Mouse (Mus musculus): Measurements from ENCODE around the gene Smok3b. TPM values are rescaled to one million over a fixed set of nuclear protein-coding genes. Genes with fewer than 3 reads are reported as not detected.
"Not testable (repeated sequence)": the region's sequence is repeated elsewhere in the genome, so short reads cannot be mapped to it uniquely, and the experiment has no call there.

Gene Smok3b
- total RNA-seq, 1 experiment = not detected

- in situ Hi-C loops (cut with MboI; ENCODE audit: low sequenced_read_pairs in 2 of 2, unreplicated experiment in 2 of 2) = no loop called here
- TF ChIP-seq ZC3H11A (IDR thresholded peaks at IDR 0.05; ENCODE audit: borderline replicate concordance, low read depth, low read length) (no peak), ZNF384 (IDR thresholded peaks at IDR 0.05; ENCODE audit: low read depth, low read length) (no peak), MAFK (IDR thresholded peaks at IDR 0.05; ENCODE audit: insufficient read depth, low read depth, low read length) (no peak), CHD2 (IDR thresholded peaks at IDR 0.05; ENCODE audit: low read depth, low read length) (no peak), HCFC1 (IDR thresholded peaks at IDR 0.05; ENCODE audit: borderline replicate concordance, insufficient read depth, low read length) (no peak)
- H3K27ac ChIP-seq (ENCODE audit: insufficient read depth, low read depth, low read length, poor library complexity, severe bottlenecking) = no peak overlapping the region
These were observed 8.8 kb upstream of the Smok3b start for GRCm38 (mm10) chr5:138012382-138012781.

GRCm38 (mm10) chr5:138016530-138016929 lies 4.7 kb upstream of the Smok3b start:
- in situ Hi-C loops (cut with MboI; ENCODE audit: low sequenced_read_pairs in 2 of 2, unreplicated experiment in 2 of 2) = no loop called here
- no peaks in the 10 kb centered on the region for H3K9me3 ChIP-seq (ENCODE audit: control insufficient read depth, insufficient read depth, low read depth, low read length)

More at GRCm38 (mm10) chr5:138012382-138012781, 8.8 kb upstream of the Smok3b start:
- Histone ChIP-seq H3K36me3 (ENCODE audit: control insufficient read depth, insufficient read depth, low read length, poor library complexity, severe bottlenecking) (no peaks in the 10 kb centered on the region), H3K9me3 (ENCODE audit: control insufficient read depth, insufficient read depth, low read depth, low read length) (no peaks in the 10 kb centered on the region), H3K4me3 (ENCODE audit: insufficient read depth in 1 of 2, low read depth in 1 of 2, low read length in 2 of 2, poor library complexity in 1 of 2, severe bottlenecking in 1 of 2) (no peak overlapping the region), H3K9ac (ENCODE audit: insufficient read depth, low read depth, low read length, poor library complexity, severe bottlenecking) (no peak overlapping the region), H3K4me1 (ENCODE audit: control insufficient read depth in 2 of 2, insufficient read depth in 2 of 2, low read length in 2 of 2, poor library complexity in 1 of 2) (no peaks in the 10 kb centered on the region)
- DNase-seq (ENCODE audit: low read depth, low spot score) = no peak

GRCm38 (mm10) chr5:138016997-138017396 lies 4.2 kb upstream of the Smok3b start:
- H3K36me3 ChIP-seq (ENCODE audit: control insufficient read depth, insufficient read depth, low read length, poor library complexity, severe bottlenecking) = no peaks in the 10 kb centered on the region
- H3K9me3 ChIP-seq (ENCODE audit: control insufficient read depth, insufficient read depth, low read depth, low read length) = no peaks in the 10 kb centered on the region
- DNase-seq (ENCODE audit: low read depth, low spot score) = no peak
- no peak overlapping the region for H3K27ac ChIP-seq (ENCODE audit: insufficient read depth, low read depth, low read length, poor library complexity, severe bottlenecking)
- H3K4me3 ChIP-seq (ENCODE audit: insufficient read depth in 1 of 2, low read depth in 1 of 2, low read length in 2 of 2, poor library complexity in 1 of 2, severe bottlenecking in 1 of 2) = no peak overlapping the region
- in situ Hi-C loops (cut with MboI; ENCODE audit: low sequenced_read_pairs in 2 of 2, unreplicated experiment in 2 of 2) = no loop called here
- H3K9ac ChIP-seq (ENCODE audit: insufficient read depth, low read depth, low read length, poor library complexity, severe bottlenecking) = no peak overlapping the region
- no peak for TF ChIP-seq MAFK (IDR thresholded peaks at IDR 0.05; ENCODE audit: insufficient read depth, low read depth, low read length)
- TF ChIP-seq ZNF384 (IDR thresholded peaks at IDR 0.05; ENCODE audit: low read depth, low read length) = no peak
- TF ChIP-seq ZC3H11A (IDR thresholded peaks at IDR 0.05; ENCODE audit: borderline replicate concordance, low read depth, low read length) = no peak
- no peak for TF ChIP-seq HCFC1 (IDR thresholded peaks at IDR 0.05; ENCODE audit: borderline replicate concordance, insufficient read depth, low read length)
- no peak for TF ChIP-seq CHD2 (IDR thresholded peaks at IDR 0.05; ENCODE audit: low read depth, low read length)
- H3K4me1 ChIP-seq (ENCODE audit: control insufficient read depth in 2 of 2, insufficient read depth in 2 of 2, low read length in 2 of 2, poor library complexity in 1 of 2) = no peaks in the 10 kb centered on the region

More at GRCm38 (mm10) chr5:138016530-138016929, 4.7 kb upstream of the Smok3b start:
- Histone ChIP-seq H3K36me3 (ENCODE audit: control insufficient read depth, insufficient read depth, low read length, poor library complexity, severe bottlenecking) (no peaks in the 10 kb centered on the region), H3K4me1 (ENCODE audit: control insufficient read depth in 2 of 2, insufficient read depth in 2 of 2, low read length in 2 of 2, poor library complexity in 1 of 2) (no peaks in the 10 kb centered on the region), H3K27ac (ENCODE audit: insufficient read depth, low read depth, low read length, poor library complexity, severe bottlenecking) (no peak overlapping the region), H3K4me3 (ENCODE audit: insufficient read depth in 1 of 2, low read depth in 1 of 2, low read length in 2 of 2, poor library complexity in 1 of 2, severe bottlenecking in 1 of 2) (no peak overlapping the region), H3K9ac (ENCODE audit: insufficient read depth, low read depth, low read length, poor library complexity, severe bottlenecking) (no peak overlapping the region)
- DNase-seq (ENCODE audit: low read depth, low spot score) = no peak
- no peak for TF ChIP-seq HCFC1 (IDR thresholded peaks at IDR 0.05; ENCODE audit: borderline replicate concordance, insufficient read depth, low read length)
- no peak for TF ChIP-seq ZNF384 (IDR thresholded peaks at IDR 0.05; ENCODE audit: low read depth, low read length)
- no peak for TF ChIP-seq MAFK (IDR thresholded peaks at IDR 0.05; ENCODE audit: insufficient read depth, low read depth, low read length)
- TF ChIP-seq CHD2 (IDR thresholded peaks at IDR 0.05; ENCODE audit: low read depth, low read length) = no peak
- no peak for TF ChIP-seq ZC3H11A (IDR thresholded peaks at IDR 0.05; ENCODE audit: borderline replicate concordance, low read depth, low read length)

GRCm38 (mm10) chr5:138019577-138019976 lies 1.7 kb upstream of the Smok3b start:
- DNase-seq (ENCODE audit: low read depth, low spot score); in situ Hi-C loops (cut with MboI; ENCODE audit: low sequenced_read_pairs in 2 of 2, unreplicated experiment in 2 of 2); H3K4me1 ChIP-seq (ENCODE audit: control insufficient read depth in 2 of 2, insufficient read depth in 2 of 2, low read length in 2 of 2, poor library complexity in 1 of 2); H3K9ac ChIP-seq (ENCODE audit: insufficient read depth, low read depth, low read length, poor library complexity, severe bottlenecking); H3K4me3 ChIP-seq (ENCODE audit: insufficient read depth in 1 of 2, low read depth in 1 of 2, low read length in 2 of 2, poor library complexity in 1 of 2, severe bottlenecking in 1 of 2); H3K36me3 ChIP-seq (ENCODE audit: control insufficient read depth, insufficient read depth, low read length, poor library complexity, severe bottlenecking); H3K27ac ChIP-seq (ENCODE audit: insufficient read depth, low read depth, low read length, poor library complexity, severe bottlenecking); H3K9me3 ChIP-seq (ENCODE audit: control insufficient read depth, insufficient read depth, low read depth, low read length): not testable (repeated sequence)

GRCm38 (mm10) chr5:138052894-138053293 lies 31.7 kb downstream of the Smok3b start, which contains the start of gene Smok3c:
Smok3c (plus strand) TSS chr5:138053194.
- DNase-seq (ENCODE audit: low read depth, low spot score); H3K4me1 ChIP-seq (ENCODE audit: control insufficient read depth in 2 of 2, insufficient read depth in 2 of 2, low read length in 2 of 2, poor library complexity in 1 of 2); in situ Hi-C loops (cut with MboI; ENCODE audit: low sequenced_read_pairs in 2 of 2, unreplicated experiment in 2 of 2); H3K4me3 ChIP-seq (ENCODE audit: insufficient read depth in 1 of 2, low read depth in 1 of 2, low read length in 2 of 2, poor library complexity in 1 of 2, severe bottlenecking in 1 of 2); H3K9ac ChIP-seq (ENCODE audit: insufficient read depth, low read depth, low read length, poor library complexity, severe bottlenecking); H3K36me3 ChIP-seq (ENCODE audit: control insufficient read depth, insufficient read depth, low read length, poor library complexity, severe bottlenecking); H3K9me3 ChIP-seq (ENCODE audit: control insufficient read depth, insufficient read depth, low read depth, low read length); H3K27ac ChIP-seq (ENCODE audit: insufficient read depth, low read depth, low read length, poor library complexity, severe bottlenecking): not testable (repeated sequence)
